Mouse (Mus musculus): ENCODE data around the gene Odf3l2.

DNA sequence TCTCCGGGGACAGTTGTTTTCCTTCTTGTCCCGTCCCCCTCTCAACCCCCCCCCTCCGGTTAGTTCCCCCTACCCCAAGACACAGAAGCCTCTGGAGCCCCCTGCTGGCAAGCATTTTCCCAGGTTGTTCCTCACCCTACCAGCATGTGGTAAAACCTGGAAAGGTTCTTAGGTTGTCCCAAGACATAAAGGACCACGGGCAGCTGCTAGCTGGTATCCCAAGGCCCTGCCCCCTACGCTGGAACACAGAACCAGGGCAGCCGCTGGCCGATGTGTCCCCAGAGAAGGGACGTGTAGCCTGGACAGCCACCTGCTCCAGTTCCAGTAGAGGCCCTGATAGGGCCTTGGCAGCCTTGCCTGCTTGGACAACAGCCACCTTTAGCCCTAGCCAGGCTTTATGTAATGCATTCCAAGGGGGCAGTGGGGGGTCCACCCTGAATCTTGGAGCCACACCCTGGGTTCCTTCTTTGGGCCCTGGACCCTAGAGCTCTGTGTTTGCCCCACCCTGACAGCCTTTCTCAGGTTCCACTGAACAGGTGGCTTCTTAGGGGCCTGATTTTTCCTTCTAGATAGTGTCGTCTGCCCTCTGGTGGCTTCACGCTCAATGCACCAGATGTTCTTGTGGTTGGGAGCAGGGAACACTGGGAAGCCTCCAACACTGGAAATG, 37.5 kb upstream of the Odf3l2 start:
- TF ChIP-seq CTCF (IDR thresholded peaks at IDR 0.05; ENCODE audit: extremely low read depth, insufficient read length, insufficient replicate concordance, low read depth, low read length), result peak; percentile 49; the same call in 1 of the 2 replicates
- TF ChIP-seq POLR2A (IDR thresholded peaks at IDR 0.05; ENCODE audit: low read depth, low read length), result no peak
